Mouse (Mus musculus): ENCODE results near the gene 2300002M23Rik. TPM values are rescaled to one million over a fixed set of nuclear protein-coding genes. Genes with fewer than 3 reads are reported as not detected.

2300002M23Rik gene
- polyA plus RNA-seq, 1 experiment = not detected

GRCm38 (mm10) chr17:35588387-35588786 lies 21.1 kb downstream of the 2300002M23Rik start:
- TF ChIP-seq POLR2A (IDR thresholded peaks at IDR 0.05; ENCODE audit: borderline replicate concordance, extremely low read depth, insufficient read depth, insufficient read length, poor library complexity, severe bottlenecking) (no peak), CTCF (IDR thresholded peaks at IDR 0.05; ENCODE audit: borderline replicate concordance, extremely low read depth, insufficient read depth, insufficient read length) (no peak)
- peak; percentile 33 for DNase-seq (ENCODE audit: low read depth)

GRCm38 (mm10) chr17:35590410-35591218 lies 23.4 kb downstream of the 2300002M23Rik start:
- peak; percentile 91 for DNase-seq (ENCODE audit: low read depth)
- peak; percentile 95 for TF ChIP-seq CTCF (IDR thresholded peaks at IDR 0.05; ENCODE audit: borderline replicate concordance, extremely low read depth, insufficient read depth, insufficient read length)
- TF ChIP-seq POLR2A (IDR thresholded peaks at IDR 0.05; ENCODE audit: borderline replicate concordance, extremely low read depth, insufficient read depth, insufficient read length, poor library complexity, severe bottlenecking) = no peak

- TF ChIP-seq CTCF (IDR thresholded peaks at IDR 0.05; ENCODE audit: borderline replicate concordance, extremely low read depth, insufficient read depth, insufficient read length) (no peak), POLR2A (IDR thresholded peaks at IDR 0.05; ENCODE audit: borderline replicate concordance, extremely low read depth, insufficient read depth, insufficient read length, poor library complexity, severe bottlenecking) (no peak)
- DNase-seq (ENCODE audit: low read depth) = no peak
These were observed 23.9 kb downstream of the 2300002M23Rik start for GRCm38 (mm10) chr17:35591219-35591578.

- TF ChIP-seq CTCF (IDR thresholded peaks at IDR 0.05; ENCODE audit: borderline replicate concordance, extremely low read depth, insufficient read depth, insufficient read length) (no peak), POLR2A (IDR thresholded peaks at IDR 0.05; ENCODE audit: borderline replicate concordance, extremely low read depth, insufficient read depth, insufficient read length, poor library complexity, severe bottlenecking) (no peak)
- no peak for DNase-seq (ENCODE audit: low read depth)
These were observed 24.5 kb downstream of the 2300002M23Rik start for GRCm38 (mm10) chr17:35591731-35592130.

GRCm38 (mm10) chr17:35592131-35592530 lies 24.9 kb downstream of the 2300002M23Rik start:
- TF ChIP-seq POLR2A (IDR thresholded peaks at IDR 0.05; ENCODE audit: borderline replicate concordance, extremely low read depth, insufficient read depth, insufficient read length, poor library complexity, severe bottlenecking) (no peak), CTCF (IDR thresholded peaks at IDR 0.05; ENCODE audit: borderline replicate concordance, extremely low read depth, insufficient read depth, insufficient read length) (no peak)
- DNase-seq (ENCODE audit: low read depth) = no peak

GRCm38 (mm10) chr17:35593786-35594185 lies 26.5 kb downstream of the 2300002M23Rik start:
- DNase-seq (ENCODE audit: low read depth) = no peak
- TF ChIP-seq CTCF (IDR thresholded peaks at IDR 0.05; ENCODE audit: borderline replicate concordance, extremely low read depth, insufficient read depth, insufficient read length) (no peak), POLR2A (IDR thresholded peaks at IDR 0.05; ENCODE audit: borderline replicate concordance, extremely low read depth, insufficient read depth, insufficient read length, poor library complexity, severe bottlenecking) (no peak)

GRCm38 (mm10) chr17:35594456-35594855 lies 27.2 kb downstream of the 2300002M23Rik start:
- no peak for DNase-seq (ENCODE audit: low read depth)
- TF ChIP-seq CTCF (IDR thresholded peaks at IDR 0.05; ENCODE audit: borderline replicate concordance, extremely low read depth, insufficient read depth, insufficient read length) (no peak), POLR2A (IDR thresholded peaks at IDR 0.05; ENCODE audit: borderline replicate concordance, extremely low read depth, insufficient read depth, insufficient read length, poor library complexity, severe bottlenecking) (no peak)

- DNase-seq (ENCODE audit: low read depth) = no peak
- no peak for TF ChIP-seq POLR2A (IDR thresholded peaks at IDR 0.05; ENCODE audit: borderline replicate concordance, extremely low read depth, insufficient read depth, insufficient read length, poor library complexity, severe bottlenecking)
- no peak for TF ChIP-seq CTCF (IDR thresholded peaks at IDR 0.05; ENCODE audit: borderline replicate concordance, extremely low read depth, insufficient read depth, insufficient read length)
These were observed 30.1 kb downstream of the 2300002M23Rik start for GRCm38 (mm10) chr17:35597399-35597798.

GRCm38 (mm10) chr17:35601249-35601648 lies 34.0 kb downstream of the 2300002M23Rik start, which contains the start of gene Sfta2:
TSS of gene Sfta2 (plus strand) at chr17:35601549.
- TF ChIP-seq POLR2A (IDR thresholded peaks at IDR 0.05; ENCODE audit: borderline replicate concordance, extremely low read depth, insufficient read depth, insufficient read length, poor library complexity, severe bottlenecking) (no peak), CTCF (IDR thresholded peaks at IDR 0.05; ENCODE audit: borderline replicate concordance, extremely low read depth, insufficient read depth, insufficient read length) (no peak)
- DNase-seq (ENCODE audit: low read depth) = no peak

- TF ChIP-seq CTCF (IDR thresholded peaks at IDR 0.05; ENCODE audit: borderline replicate concordance, extremely low read depth, insufficient read depth, insufficient read length) (no peak), POLR2A (IDR thresholded peaks at IDR 0.05; ENCODE audit: borderline replicate concordance, extremely low read depth, insufficient read depth, insufficient read length, poor library complexity, severe bottlenecking) (no peak)
These were observed 34.6 kb downstream of the 2300002M23Rik start for GRCm38 (mm10) chr17:35601736-35602354.

GRCm38 (mm10) chr17:35617127-35617526 lies 49.9 kb downstream of the 2300002M23Rik start:
- DNase-seq (ENCODE audit: low read depth) = no peak
- TF ChIP-seq CTCF (IDR thresholded peaks at IDR 0.05; ENCODE audit: borderline replicate concordance, extremely low read depth, insufficient read depth, insufficient read length) (no peak), POLR2A (IDR thresholded peaks at IDR 0.05; ENCODE audit: borderline replicate concordance, extremely low read depth, insufficient read depth, insufficient read length, poor library complexity, severe bottlenecking) (no peak)

More at GRCm38 (mm10) chr17:35601736-35602354, 34.6 kb downstream of the 2300002M23Rik start:
- no peak for DNase-seq (ENCODE audit: low read depth)

Other genes starting within 250 kb of the 2300002M23Rik start
- 0.10 TPM in 2 replicates for gene H2-Q1, start 247.0 kb upstream of the 2300002M23Rik start, polyA plus RNA-seq (2012; rRNA removed)
- gene H2-Q2, start 225.2 kb upstream of the 2300002M23Rik start, polyA plus RNA-seq (2012; rRNA removed) = 0.97 and 1.4 TPM in 2 replicates
- 2.9 and 3.0 TPM in 2 replicates for gene H2-Q4, start 187.8 kb upstream of the 2300002M23Rik start, polyA plus RNA-seq (2012; rRNA removed)
- gene H2-Q6, start 142.6 kb upstream of the 2300002M23Rik start, polyA plus RNA-seq (2012; rRNA removed) = 0.57 and 0.58 TPM in 2 replicates
- 3.6 and 4.3 TPM in 2 replicates for gene H2-Q7, start 128.3 kb upstream of the 2300002M23Rik start, polyA plus RNA-seq (2012; rRNA removed)
- gene H2-Q10, start 97.4 kb upstream of the 2300002M23Rik start, polyA plus RNA-seq (2012; rRNA removed) = 0.11 and 0.26 TPM in 2 replicates
- 0.06 TPM in 1 of 2 replicates, not detected in the other for gene Pou5f1, start 61.4 kb upstream of the 2300002M23Rik start, polyA plus RNA-seq (2012; rRNA removed)
- 17.4 and 33.8 TPM in 2 replicates for gene Tcf19, start 50.6 kb upstream of the 2300002M23Rik start, polyA plus RNA-seq (2012; rRNA removed)
- 11.5 and 18.4 TPM in 2 replicates for gene Cchcr1, start 50.4 kb upstream of the 2300002M23Rik start, polyA plus RNA-seq (2012; rRNA removed)
- 0.98 and 1.2 TPM in 2 replicates for gene Psors1c2, start 34.2 kb upstream of the 2300002M23Rik start, polyA plus RNA-seq (2012; rRNA removed)
- gene Cdsn, start 15.3 kb upstream of the 2300002M23Rik start, polyA plus RNA-seq (2012; rRNA removed) = 0.06 and 0.18 TPM in 2 replicates
- gene Sfta2, start 34.1 kb downstream of the 2300002M23Rik start, polyA plus RNA-seq (2012; rRNA removed) = 0.29 TPM in 1 of 2 replicates, not detected in the other
- gene Gm9573, start 59.2 kb downstream of the 2300002M23Rik start, polyA plus RNA-seq (2012; rRNA removed) = not detected in 2 replicates
- 0.05 and 0.11 TPM in 2 replicates for gene Mucl3, start 76.2 kb downstream of the 2300002M23Rik start, polyA plus RNA-seq (2012; rRNA removed)
- gene Vars2, start 100.1 kb downstream of the 2300002M23Rik start, polyA plus RNA-seq (2012; rRNA removed) = 36.8 and 40.6 TPM in 2 replicates
- 28.8 and 40.8 TPM in 2 replicates for gene Gtf2h4, start 106.3 kb downstream of the 2300002M23Rik start, polyA plus RNA-seq (2012; rRNA removed)
- gene Ddr1, start 137.2 kb downstream of the 2300002M23Rik start, polyA plus RNA-seq (2012; rRNA removed) = 99.6 and 112 TPM in 2 replicates